Mouse (Mus musculus): ENCODE measurements around the gene Ces1d. TPM values are rescaled to one million over a fixed set of nuclear protein-coding genes. Genes with fewer than 3 reads are reported as not detected.

The Ces1d gene
- 22.7 and 28.5 TPM in 2 replicates for polyA plus RNA-seq (2012; rRNA removed)

- Histone ChIP-seq H3K27ac (ENCODE audit: control insufficient read depth, insufficient read depth, low read depth, low read length) (peak within 1 kb of the TSS; percentile 58; the same call in 1 of the 2 replicates), H3K4me1 (ENCODE audit: control insufficient read depth, insufficient read depth, low read length) (no peaks in the 10 kb centered on the region), H3K27me3 (ENCODE audit: control insufficient read depth, insufficient read depth, low read length) (no peaks in the 10 kb centered on the region), H3K4me3 (ENCODE audit: control insufficient read depth, low read depth, low read length) (no peak within 1 kb of the TSS), H3K36me3 (ENCODE audit: control insufficient read depth, insufficient read depth, low read length) (no peaks in the 10 kb centered on the region)
- TF ChIP-seq POLR2A (IDR thresholded peaks at IDR 0.05; ENCODE audit: control insufficient read depth, low read depth, low read length), result no peak
- no peak for TF ChIP-seq CTCF (IDR thresholded peaks at IDR 0.05; ENCODE audit: control insufficient read depth, insufficient read depth, insufficient replicate concordance, low read depth, low read length)
Measured at GRCm38 (mm10) chr8:93197685-93198525, at the start of gene Ces1d. TSS of gene Ces1d (minus strand) at chr8:93197838.

GRCm38 (mm10) chr8:93246057-93246456 lies 48.4 kb upstream of the Ces1d start:
- no peak overlapping the region for H3K27ac ChIP-seq (ENCODE audit: control insufficient read depth, insufficient read depth, low read depth, low read length)
- H3K4me1 ChIP-seq (ENCODE audit: control insufficient read depth, insufficient read depth, low read length), result no peaks in the 10 kb centered on the region
- TF ChIP-seq POLR2A (IDR thresholded peaks at IDR 0.05; ENCODE audit: control insufficient read depth, low read depth, low read length) (no peak), CTCF (IDR thresholded peaks at IDR 0.05; ENCODE audit: control insufficient read depth, insufficient read depth, insufficient replicate concordance, low read depth, low read length) (no peak)
- no peak overlapping the region for H3K4me3 ChIP-seq (ENCODE audit: control insufficient read depth, low read depth, low read length)
- H3K36me3 ChIP-seq (ENCODE audit: control insufficient read depth, insufficient read depth, low read length), result no peaks in the 10 kb centered on the region
- no peaks in the 10 kb centered on the region for H3K27me3 ChIP-seq (ENCODE audit: control insufficient read depth, insufficient read depth, low read length)

- TF ChIP-seq POLR2A (IDR thresholded peaks at IDR 0.05; ENCODE audit: control insufficient read depth, low read depth, low read length), result no peak
- no peak for TF ChIP-seq CTCF (IDR thresholded peaks at IDR 0.05; ENCODE audit: control insufficient read depth, insufficient read depth, insufficient replicate concordance, low read depth, low read length)
- Histone ChIP-seq H3K27ac (ENCODE audit: control insufficient read depth, insufficient read depth, low read depth, low read length) (no peak overlapping the region), H3K4me3 (ENCODE audit: control insufficient read depth, low read depth, low read length) (no peak overlapping the region), H3K36me3 (ENCODE audit: control insufficient read depth, insufficient read depth, low read length) (no peaks in the 10 kb centered on the region), H3K27me3 (ENCODE audit: control insufficient read depth, insufficient read depth, low read length) (no peaks in the 10 kb centered on the region), H3K4me1 (ENCODE audit: control insufficient read depth, insufficient read depth, low read length) (no peaks in the 10 kb centered on the region)
Measured at GRCm38 (mm10) chr8:93239884-93240283, 42.2 kb upstream of the Ces1d start.

- Histone ChIP-seq H3K27me3 (ENCODE audit: control insufficient read depth, insufficient read depth, low read length) (no peaks in the 10 kb centered on the region), H3K36me3 (ENCODE audit: control insufficient read depth, insufficient read depth, low read length) (no peaks in the 10 kb centered on the region), H3K27ac (ENCODE audit: control insufficient read depth, insufficient read depth, low read depth, low read length) (no peak overlapping the region), H3K4me1 (ENCODE audit: control insufficient read depth, insufficient read depth, low read length) (no peaks in the 10 kb centered on the region), H3K4me3 (ENCODE audit: control insufficient read depth, low read depth, low read length) (no peak overlapping the region)
- TF ChIP-seq CTCF (IDR thresholded peaks at IDR 0.05; ENCODE audit: control insufficient read depth, insufficient read depth, insufficient replicate concordance, low read depth, low read length), result no peak
- TF ChIP-seq POLR2A (IDR thresholded peaks at IDR 0.05; ENCODE audit: control insufficient read depth, low read depth, low read length), result no peak
Measured at GRCm38 (mm10) chr8:93235681-93236080, 38.0 kb upstream of the Ces1d start.

- Histone ChIP-seq H3K4me1 (ENCODE audit: control insufficient read depth, insufficient read depth, low read length) (no peaks in the 10 kb centered on the region), H3K36me3 (ENCODE audit: control insufficient read depth, insufficient read depth, low read length) (no peaks in the 10 kb centered on the region), H3K27me3 (ENCODE audit: control insufficient read depth, insufficient read depth, low read length) (no peaks in the 10 kb centered on the region), H3K27ac (ENCODE audit: control insufficient read depth, insufficient read depth, low read depth, low read length) (no peak overlapping the region), H3K4me3 (ENCODE audit: control insufficient read depth, low read depth, low read length) (no peak overlapping the region)
- TF ChIP-seq POLR2A (IDR thresholded peaks at IDR 0.05; ENCODE audit: control insufficient read depth, low read depth, low read length) (no peak), CTCF (IDR thresholded peaks at IDR 0.05; ENCODE audit: control insufficient read depth, insufficient read depth, insufficient replicate concordance, low read depth, low read length) (no peak)
Measured at GRCm38 (mm10) chr8:93234706-93235105, 37.1 kb upstream of the Ces1d start.

GRCm38 (mm10) chr8:93234068-93234467 lies 36.4 kb upstream of the Ces1d start:
- Histone ChIP-seq H3K27ac (ENCODE audit: control insufficient read depth, insufficient read depth, low read depth, low read length) (no peak overlapping the region), H3K27me3 (ENCODE audit: control insufficient read depth, insufficient read depth, low read length) (no peaks in the 10 kb centered on the region), H3K4me1 (ENCODE audit: control insufficient read depth, insufficient read depth, low read length) (no peaks in the 10 kb centered on the region), H3K4me3 (ENCODE audit: control insufficient read depth, low read depth, low read length) (no peak overlapping the region), H3K36me3 (ENCODE audit: control insufficient read depth, insufficient read depth, low read length) (no peaks in the 10 kb centered on the region)
- TF ChIP-seq POLR2A (IDR thresholded peaks at IDR 0.05; ENCODE audit: control insufficient read depth, low read depth, low read length) (no peak), CTCF (IDR thresholded peaks at IDR 0.05; ENCODE audit: control insufficient read depth, insufficient read depth, insufficient replicate concordance, low read depth, low read length) (no peak)

GRCm38 (mm10) chr8:93229446-93229845 lies 31.8 kb upstream of the Ces1d start, which contains the start of gene Ces1e:
TSS of gene Ces1e (minus strand) at chr8:93229619.
- Histone ChIP-seq H3K27ac (ENCODE audit: control insufficient read depth, insufficient read depth, low read depth, low read length) (no peak within 1 kb of the TSS), H3K36me3 (ENCODE audit: control insufficient read depth, insufficient read depth, low read length) (no peaks in the 10 kb centered on the region), H3K27me3 (ENCODE audit: control insufficient read depth, insufficient read depth, low read length) (no peaks in the 10 kb centered on the region), H3K4me1 (ENCODE audit: control insufficient read depth, insufficient read depth, low read length) (no peaks in the 10 kb centered on the region), H3K4me3 (ENCODE audit: control insufficient read depth, low read depth, low read length) (no peak within 1 kb of the TSS)
- TF ChIP-seq POLR2A (IDR thresholded peaks at IDR 0.05; ENCODE audit: control insufficient read depth, low read depth, low read length) (no peak), CTCF (IDR thresholded peaks at IDR 0.05; ENCODE audit: control insufficient read depth, insufficient read depth, insufficient replicate concordance, low read depth, low read length) (no peak)
